Mouse (Mus musculus): Measurements from ENCODE around the gene Lrrc4b. TPM values are rescaled to one million over a fixed set of nuclear protein-coding genes. Genes with fewer than 3 reads are reported as not detected.
A peak's percentile ranks its signal among the peaks of the same experiment; 100 is the strongest.

Lrrc4b gene
- polyA plus RNA-seq, 1 experiment from 2014 or later: 12.6 TPM

- Histone ChIP-seq H3K4me1 (replicated peaks; ENCODE audit: control insufficient read depth, insufficient read depth, low read length) (peaks cover 28% of the 10 kb centered on the region), H3K27ac (ENCODE audit: low read length) (no peak overlapping the region), H3K27me3 (replicated peaks; ENCODE audit: control insufficient read depth, insufficient read depth, low read length) (no peaks in the 10 kb centered on the region), H3K9ac (replicated peaks; ENCODE audit: low read depth, low read length) (no peak overlapping the region), H3K9me3 (ENCODE audit: control insufficient read depth, low read length) (no peaks in the 10 kb centered on the region), H3K4me2 (ENCODE audit: low read length) (no peak overlapping the region), H3K4me3 (replicated peaks; ENCODE audit: low read length) (no peak overlapping the region), H3K36me3 (ENCODE audit: control insufficient read depth, insufficient read depth) (peaks cover 47% of the 10 kb centered on the region)
- 86% methylated on average over 31 of the region's 31 CpGs for WGBS
- ATAC-seq: no peak
Measured at GRCm38 (mm10) chr7:44460767-44461502, 32.1 kb downstream of the Lrrc4b start.

GRCm38 (mm10) chr7:44461503-44462217 is 32.8 kb downstream of the Lrrc4b start:
- 83% methylated on average over 57 of the region's 57 CpGs for WGBS
- no peak overlapping the region for H3K4me2 ChIP-seq (ENCODE audit: low read length)
- H3K27ac ChIP-seq (ENCODE audit: low read length): no peak overlapping the region
- no peak overlapping the region for H3K9ac ChIP-seq (replicated peaks; ENCODE audit: low read depth, low read length)
- peaks cover 28% of the 10 kb centered on the region for H3K4me1 ChIP-seq (replicated peaks; ENCODE audit: control insufficient read depth, insufficient read depth, low read length)
- no peak for ATAC-seq
- H3K27me3 ChIP-seq (replicated peaks; ENCODE audit: control insufficient read depth, insufficient read depth, low read length): no peaks in the 10 kb centered on the region
- H3K36me3 ChIP-seq (ENCODE audit: control insufficient read depth, insufficient read depth): peaks cover 44% of the 10 kb centered on the region
- no peak overlapping the region for H3K4me3 ChIP-seq (replicated peaks; ENCODE audit: low read length)
- H3K9me3 ChIP-seq (ENCODE audit: control insufficient read depth, low read length): no peaks in the 10 kb centered on the region

GRCm38 (mm10) chr7:44462218-44463055 is 33.6 kb downstream of the Lrrc4b start:
- Histone ChIP-seq H3K9ac (replicated peaks; ENCODE audit: low read depth, low read length) (no peak overlapping the region), H3K27me3 (replicated peaks; ENCODE audit: control insufficient read depth, insufficient read depth, low read length) (no peaks in the 10 kb centered on the region), H3K9me3 (ENCODE audit: control insufficient read depth, low read length) (no peaks in the 10 kb centered on the region), H3K27ac (ENCODE audit: low read length) (no peak overlapping the region), H3K4me2 (ENCODE audit: low read length) (no peak overlapping the region), H3K4me3 (replicated peaks; ENCODE audit: low read length) (no peak overlapping the region), H3K36me3 (ENCODE audit: control insufficient read depth, insufficient read depth) (peaks cover 37% of the 10 kb centered on the region), H3K4me1 (replicated peaks; ENCODE audit: control insufficient read depth, insufficient read depth, low read length) (peaks cover 30% of the 10 kb centered on the region)
- 38% methylated on average over 72 of the region's 77 CpGs for WGBS
- ATAC-seq: no peak

- Histone ChIP-seq H3K27ac (ENCODE audit: low read length) (no peak overlapping the region), H3K27me3 (replicated peaks; ENCODE audit: control insufficient read depth, insufficient read depth, low read length) (no peaks in the 10 kb centered on the region), H3K9ac (replicated peaks; ENCODE audit: low read depth, low read length) (no peak overlapping the region), H3K4me3 (replicated peaks; ENCODE audit: low read length) (no peak overlapping the region), H3K4me2 (ENCODE audit: low read length) (no peak overlapping the region), H3K36me3 (ENCODE audit: control insufficient read depth, insufficient read depth) (peaks cover 33% of the 10 kb centered on the region), H3K4me1 (replicated peaks; ENCODE audit: control insufficient read depth, insufficient read depth, low read length) (peaks cover 32% of the 10 kb centered on the region), H3K9me3 (ENCODE audit: control insufficient read depth, low read length) (no peaks in the 10 kb centered on the region)
- ATAC-seq: no peak
- 54% methylated on average over 8 of the region's 8 CpGs for WGBS
Measured at GRCm38 (mm10) chr7:44463056-44463425, 34.2 kb downstream of the Lrrc4b start.

DNA sequence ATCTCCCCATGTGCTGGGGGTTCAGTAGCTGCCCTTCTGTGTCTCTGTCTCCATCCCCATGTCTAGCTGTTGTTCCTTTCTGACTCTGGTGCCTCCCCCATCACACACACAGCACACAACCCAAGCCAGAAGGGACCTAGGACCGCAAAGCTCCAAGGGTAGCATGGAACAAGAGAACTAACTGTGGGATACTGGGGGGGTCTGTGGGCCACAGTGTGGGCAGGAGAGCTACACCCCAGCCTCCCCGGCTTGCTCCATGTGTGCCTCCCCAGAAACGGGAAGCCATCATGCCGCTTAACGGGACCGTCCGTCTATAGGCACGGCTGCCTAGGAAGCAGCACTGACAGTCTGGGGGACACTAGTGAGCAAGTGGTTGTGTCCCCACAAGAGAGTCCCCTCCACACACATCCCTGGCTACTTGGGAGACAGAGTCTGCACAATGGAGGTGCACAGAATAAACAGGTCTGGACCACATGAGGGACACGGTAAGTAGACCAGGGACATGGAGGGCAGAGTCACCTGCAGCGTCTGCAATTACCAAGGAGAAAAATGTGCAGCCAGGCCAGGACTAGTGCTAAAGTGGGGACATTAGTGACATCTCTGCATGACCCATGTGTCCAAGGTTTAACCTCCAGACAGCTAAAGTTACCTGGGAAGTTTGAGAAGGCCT is 34.9 kb downstream of the Lrrc4b start:
- Histone ChIP-seq H3K27ac (ENCODE audit: low read length) (peak overlapping the region; percentile 82), H3K9me3 (ENCODE audit: control insufficient read depth, low read length) (no peaks in the 10 kb centered on the region), H3K36me3 (ENCODE audit: control insufficient read depth, insufficient read depth) (peaks cover 27% of the 10 kb centered on the region), H3K27me3 (replicated peaks; ENCODE audit: control insufficient read depth, insufficient read depth, low read length) (no peaks in the 10 kb centered on the region), H3K4me2 (ENCODE audit: low read length) (no peak overlapping the region), H3K4me1 (replicated peaks; ENCODE audit: control insufficient read depth, insufficient read depth, low read length) (peaks cover 37% of the 10 kb centered on the region), H3K9ac (replicated peaks; ENCODE audit: low read depth, low read length) (0 out of 2 replicates have a peak overlapping the region, but pooled peaks have one; percentile 29), H3K4me3 (replicated peaks; ENCODE audit: low read length) (no peak overlapping the region)
- no peak for ATAC-seq
- 80% methylated on average over 10 of the region's 10 CpGs for WGBS

- H3K4me3 ChIP-seq (replicated peaks; ENCODE audit: low read length): no peak overlapping the region
- 6% methylated on average over 4 of the region's 4 CpGs for WGBS
- peak overlapping the region; percentile 13; the same call in 1 of the 2 replicates for H3K4me2 ChIP-seq (ENCODE audit: low read length)
- peaks cover 44% of the 10 kb centered on the region for H3K4me1 ChIP-seq (replicated peaks; ENCODE audit: control insufficient read depth, insufficient read depth, low read length)
- peak overlapping the region; percentile 82 for H3K27ac ChIP-seq (ENCODE audit: low read length)
- no peak for ATAC-seq
- peaks cover 26% of the 10 kb centered on the region for H3K36me3 ChIP-seq (ENCODE audit: control insufficient read depth, insufficient read depth)
- no peaks in the 10 kb centered on the region for H3K9me3 ChIP-seq (ENCODE audit: control insufficient read depth, low read length)
- peak overlapping the region; percentile 29 for H3K9ac ChIP-seq (replicated peaks; ENCODE audit: low read depth, low read length)
- no peaks in the 10 kb centered on the region for H3K27me3 ChIP-seq (replicated peaks; ENCODE audit: control insufficient read depth, insufficient read depth, low read length)
Measured at GRCm38 (mm10) chr7:44464511-44464910, 35.7 kb downstream of the Lrrc4b start.

DNA sequence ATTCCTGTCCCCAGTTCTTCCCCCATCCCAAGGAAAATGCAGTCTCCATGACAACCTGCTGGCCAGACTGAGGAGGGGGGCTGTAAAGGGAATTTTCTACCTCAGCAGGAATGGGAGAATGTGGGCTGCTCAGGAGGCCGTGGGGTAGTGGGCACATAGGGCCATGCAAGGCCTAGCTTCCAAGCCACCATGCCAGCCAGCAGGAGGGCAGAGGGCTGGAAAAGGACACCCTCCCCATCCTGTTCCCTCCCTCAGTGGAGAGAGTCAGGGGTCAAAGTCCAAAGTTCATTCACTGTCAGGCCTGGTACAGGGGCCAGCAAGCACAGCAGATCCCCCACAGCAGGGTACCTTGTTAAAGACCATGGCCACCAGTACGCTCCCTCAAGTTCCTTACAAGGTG is 36.3 kb downstream of the Lrrc4b start, which contains the start of gene Aspdh:
Gene Aspdh (plus strand): TSS at position 281 of the 400 bp plus-strand sequence.
- no peak within 1 kb of the TSS for H3K4me3 ChIP-seq (replicated peaks; ENCODE audit: low read length)
- peaks cover 26% of the 10 kb centered on the region for H3K36me3 ChIP-seq (ENCODE audit: control insufficient read depth, insufficient read depth)
- ATAC-seq: no peak
- no peaks in the 10 kb centered on the region for H3K27me3 ChIP-seq (replicated peaks; ENCODE audit: control insufficient read depth, insufficient read depth, low read length)
- H3K27ac ChIP-seq (ENCODE audit: low read length): peak within 1 kb of the TSS; percentile 82
- H3K9me3 ChIP-seq (ENCODE audit: control insufficient read depth, low read length): no peaks in the 10 kb centered on the region
- H3K4me1 ChIP-seq (replicated peaks; ENCODE audit: control insufficient read depth, insufficient read depth, low read length): peaks cover 46% of the 10 kb centered on the region
- H3K4me2 ChIP-seq (ENCODE audit: low read length): peak within 1 kb of the TSS; percentile 13; the same call in 1 of the 2 replicates
- WGBS: 43% methylated on average over 2 of the region's 2 CpGs
- peak within 1 kb of the TSS; percentile 29 for H3K9ac ChIP-seq (replicated peaks; ENCODE audit: low read depth, low read length)

GRCm38 (mm10) chr7:44466006-44466887 is 37.4 kb downstream of the Lrrc4b start:
- H3K36me3 ChIP-seq (ENCODE audit: control insufficient read depth, insufficient read depth): peaks cover 20% of the 10 kb centered on the region
- no peak for ATAC-seq
- H3K4me2 ChIP-seq (ENCODE audit: low read length): no peak overlapping the region
- WGBS: 77% methylated on average over 10 of the region's 10 CpGs
- H3K27ac ChIP-seq (ENCODE audit: low read length): peak overlapping the region; percentile 28
- peaks cover 46% of the 10 kb centered on the region for H3K4me1 ChIP-seq (replicated peaks; ENCODE audit: control insufficient read depth, insufficient read depth, low read length)
- no peaks in the 10 kb centered on the region for H3K27me3 ChIP-seq (replicated peaks; ENCODE audit: control insufficient read depth, insufficient read depth, low read length)
- no peak overlapping the region for H3K4me3 ChIP-seq (replicated peaks; ENCODE audit: low read length)
- H3K9ac ChIP-seq (replicated peaks; ENCODE audit: low read depth, low read length): no peak overlapping the region
- no peaks in the 10 kb centered on the region for H3K9me3 ChIP-seq (ENCODE audit: control insufficient read depth, low read length)
